Mouse (Mus musculus): ENCODE data around the gene Zbtb45. TPM values are rescaled to one million over a fixed set of nuclear protein-coding genes. Genes with fewer than 3 reads are reported as not detected.

Zbtb45 gene
- total RNA-seq, 1 experiment from 2014 or later: 13.2 TPM

Other genes starting within 250 kb of the Zbtb45 start
- gene Zscan18, start 206.4 kb downstream of the Zbtb45 start, total RNA-seq (2021): 2.8 and 3.7 TPM in 2 replicates
- gene Zfp329, start 191.2 kb downstream of the Zbtb45 start, total RNA-seq (2021): 9.0 and 11.8 TPM in 2 replicates
- gene Zfp110, start 175.3 kb downstream of the Zbtb45 start, total RNA-seq (2021): 22.8 and 23.2 TPM in 2 replicates
- gene Zfp128, start 128.9 kb downstream of the Zbtb45 start, total RNA-seq (2021): 3.7 and 4.7 TPM in 2 replicates
- gene Zscan22, start 112.2 kb downstream of the Zbtb45 start, total RNA-seq (2021): 11.0 and 12.5 TPM in 2 replicates
- gene Rps5, start 87.7 kb downstream of the Zbtb45 start, total RNA-seq (2021): 842 and 996 TPM in 2 replicates
- gene Rnf225, start 82.6 kb downstream of the Zbtb45 start, total RNA-seq (2021): 0.41 and 0.52 TPM in 2 replicates
- gene Zfp324, start 44.2 kb downstream of the Zbtb45 start, total RNA-seq (2021): 8.0 and 9.5 TPM in 2 replicates
- gene Zfp446, start 32.2 kb downstream of the Zbtb45 start, total RNA-seq (2021): 6.0 and 7.2 TPM in 2 replicates
- gene Slc27a5, start 11.8 kb downstream of the Zbtb45 start, total RNA-seq (2021): 2.6 and 51.1 TPM in 2 replicates
- gene Trim28, start 10.9 kb downstream of the Zbtb45 start, total RNA-seq (2021): 247 and 252 TPM in 2 replicates
- gene Chmp2a, start 24.8 kb upstream of the Zbtb45 start, total RNA-seq (2021): 173 and 179 TPM in 2 replicates
- gene Ube2m, start 28.2 kb upstream of the Zbtb45 start, total RNA-seq (2021): 191 and 201 TPM in 2 replicates
- 2.6 and 3.4 TPM in 2 replicates for gene Mzf1, start 44.7 kb upstream of the Zbtb45 start, total RNA-seq (2021)
- not detected in 2 replicates for gene Vmn1r85, start 85.1 kb upstream of the Zbtb45 start, total RNA-seq (2021)
- not detected in 2 replicates for gene Vmn1r86, start 109.9 kb upstream of the Zbtb45 start, total RNA-seq (2021)
- not detected in 2 replicates for gene Vmn1r87, start 130.1 kb upstream of the Zbtb45 start, total RNA-seq (2021)
- 0.11 and 0.19 TPM in 2 replicates for gene Vmn1r88, start 149.5 kb upstream of the Zbtb45 start, total RNA-seq (2021)
- not detected in 2 replicates for gene Vmn1r89, start 203.0 kb upstream of the Zbtb45 start, total RNA-seq (2021)

Measured in adrenal gland, postnatal 14 days (tissue).